In genomic region chr11:24208951-24209351, GRCm38 (mm10) we compare ENCODE assay signal across 15 mouse cellular contexts.
DNase-seq lines count a peak whose midpoint lies in the region; ATAC-seq and TF ChIP-seq lines count a peak whose summit lies in the region.
"Had no signal": no experiment of that assay in that cellular context is flagged by ENCODE, and none has a peak within 500 bp of the region (broad histone marks: within the 10 kb centered on the region; RNA-seq: fewer than 3 reads in every experiment).

No protein-coding gene starts in this region.

- ATAC-seq in hindbrain, postnatal 0 days = peak; percentile 12; the same call in 1 of the 2 replicates
- ATAC-seq in hindbrain, embryonic 12.5 days (ENCODE audit: low FRiP score) = no peak
- 0 out of 2 replicates have a peak, but pooled peaks have one; percentile 42 for ATAC-seq in midbrain, embryonic 11.5 days (ENCODE audit: low FRiP score)
- no peak for ATAC-seq in midbrain, postnatal 0 days (ENCODE audit: low FRiP score)
- peak; percentile 91 for ATAC-seq in intestine, embryonic 16.5 days
- ATAC-seq: forebrain, embryonic 13.5 days had no signal

- no peak overlapping the region for H3K27ac ChIP-seq in hindbrain, postnatal 0 days
- H3K27ac ChIP-seq in hindbrain, embryonic 12.5 days = no peak overlapping the region
- H3K27ac ChIP-seq in midbrain, embryonic 11.5 days (ENCODE audit: low read depth, low read length) = no peak overlapping the region
- no peak overlapping the region for H3K27ac ChIP-seq in midbrain, postnatal 0 days (ENCODE audit: low read depth, low read length)
- no peak overlapping the region for H3K27ac ChIP-seq in intestine, embryonic 16.5 days (ENCODE audit: low read length)
- H3K27ac ChIP-seq in left cerebral cortex, adult 2 months = no peak overlapping the region
- no peak overlapping the region for H3K27ac ChIP-seq in thymus, adult 2 months (ENCODE audit: control insufficient read depth, insufficient read depth, low read length)
- H3K27ac ChIP-seq: embryonic facial prominence, embryonic 15.5 days; forebrain, embryonic 13.5 days; limb, embryonic 13.5 days had no signal

- H3K4me2 ChIP-seq in hindbrain, postnatal 0 days (ENCODE audit: low read depth, low read length) = no peak overlapping the region
- H3K4me2 ChIP-seq in hindbrain, embryonic 12.5 days (replicated peaks) = no peak overlapping the region
- H3K4me2 ChIP-seq in midbrain, embryonic 11.5 days = no peak overlapping the region
- no peak overlapping the region for H3K4me2 ChIP-seq in midbrain, postnatal 0 days (ENCODE audit: low read depth, low read length, poor library complexity, severe bottlenecking)
- no peak overlapping the region for H3K4me2 ChIP-seq in intestine, embryonic 16.5 days (ENCODE audit: low read depth, low read length)
- H3K4me2 ChIP-seq: embryonic facial prominence, embryonic 15.5 days; forebrain, embryonic 13.5 days; limb, embryonic 13.5 days had no signal

- WGBS in hindbrain, postnatal 0 days = 49% methylated on average over 6 of the region's 6 CpGs
- WGBS in hindbrain, embryonic 12.5 days = 59% methylated on average over 6 of the region's 6 CpGs
- 53% methylated on average over 6 of the region's 6 CpGs for WGBS in midbrain, embryonic 11.5 days
- 65% methylated on average over 6 of the region's 6 CpGs for WGBS in midbrain, postnatal 0 days
- 34% methylated on average over 6 of the region's 6 CpGs for WGBS in intestine, embryonic 16.5 days
- 88% methylated on average over 6 of the region's 6 CpGs for WGBS in thymus, adult 2 months

- H3K9me3 ChIP-seq in hindbrain, postnatal 0 days (ENCODE audit: low read length) = no peaks in the 10 kb centered on the region
- no peaks in the 10 kb centered on the region for H3K9me3 ChIP-seq in hindbrain, embryonic 12.5 days (replicated peaks)
- no peaks in the 10 kb centered on the region for H3K9me3 ChIP-seq in midbrain, embryonic 11.5 days (ENCODE audit: control insufficient read depth, low read length)
- no peaks in the 10 kb centered on the region for H3K9me3 ChIP-seq in midbrain, postnatal 0 days (ENCODE audit: low read length)
- no peaks in the 10 kb centered on the region for H3K9me3 ChIP-seq in intestine, embryonic 16.5 days (ENCODE audit: control insufficient read depth, low read length)
- H3K9me3 ChIP-seq: embryonic facial prominence, embryonic 15.5 days; forebrain, embryonic 13.5 days; limb, embryonic 13.5 days had no signal

- no peak overlapping the region for H3K4me3 ChIP-seq in hindbrain, postnatal 0 days (ENCODE audit: low read length)
- no peak overlapping the region for H3K4me3 ChIP-seq in hindbrain, embryonic 12.5 days
- H3K4me3 ChIP-seq in midbrain, embryonic 11.5 days (ENCODE audit: low read depth, low read length) = no peak overlapping the region
- H3K4me3 ChIP-seq in midbrain, postnatal 0 days (ENCODE audit: low read depth, low read length) = no peak overlapping the region
- no peak overlapping the region for H3K4me3 ChIP-seq in intestine, embryonic 16.5 days (ENCODE audit: low read length)
- H3K4me3 ChIP-seq in left cerebral cortex, adult 2 months = no peak overlapping the region
- H3K4me3 ChIP-seq in thymus, adult 2 months (ENCODE audit: control insufficient read depth, insufficient read depth, low read length) = no peak overlapping the region
- H3K4me3 ChIP-seq: embryonic facial prominence, embryonic 15.5 days; forebrain, embryonic 13.5 days; limb, embryonic 13.5 days had no signal

- intact Hi-C loops in left cerebral cortex, adult 2 months (cut with DNase I) = no loop called here

- no peaks in the 10 kb centered on the region for H3K36me3 ChIP-seq in hindbrain, postnatal 0 days (ENCODE audit: insufficient read depth, low read length)
- no peaks in the 10 kb centered on the region for H3K36me3 ChIP-seq in hindbrain, embryonic 12.5 days
- no peaks in the 10 kb centered on the region for H3K36me3 ChIP-seq in midbrain, embryonic 11.5 days (ENCODE audit: control insufficient read depth, insufficient read depth, low read length)
- no peaks in the 10 kb centered on the region for H3K36me3 ChIP-seq in midbrain, postnatal 0 days (ENCODE audit: insufficient read depth, low read length)
- no peaks in the 10 kb centered on the region for H3K36me3 ChIP-seq in intestine, embryonic 16.5 days (ENCODE audit: control insufficient read depth, insufficient read depth, low read length)
- no peaks in the 10 kb centered on the region for H3K36me3 ChIP-seq in thymus, adult 2 months (ENCODE audit: control insufficient read depth, insufficient read depth, low read length)
- H3K36me3 ChIP-seq: embryonic facial prominence, embryonic 15.5 days; limb, embryonic 13.5 days had no signal

- no peak for DNase-seq in hindbrain, postnatal 0 days (ENCODE audit: low spot score)
- peak; percentile 82 for DNase-seq in midbrain, embryonic 11.5 days (ENCODE audit: low spot score, missing footprints)
- DNase-seq in midbrain, postnatal 0 days (ENCODE audit: low spot score) = no peak
- DNase-seq in left cerebral cortex, adult 2 months (ENCODE audit: extremely low spot score in 1 of 2, low spot score in 2 of 2) = no peak
- no peak for DNase-seq in thymus, adult 2 months
- DNase-seq: adrenal gland, adult 2 months; cerebellum, postnatal 10 days; kidney, adult 18-20 months; right cerebral cortex, postnatal 14 days; thymus, postnatal 14 days had no signal

- H3K9ac ChIP-seq in hindbrain, postnatal 0 days (replicated peaks; ENCODE audit: low read length) = no peak overlapping the region
- H3K9ac ChIP-seq in hindbrain, embryonic 12.5 days = no peak overlapping the region
- H3K9ac ChIP-seq in midbrain, embryonic 11.5 days (ENCODE audit: low read length) = no peak overlapping the region
- H3K9ac ChIP-seq in midbrain, postnatal 0 days (replicated peaks; ENCODE audit: low read length, poor library complexity, severe bottlenecking) = no peak overlapping the region
- no peak overlapping the region; the same call in 1 of the 2 replicates for H3K9ac ChIP-seq in intestine, embryonic 16.5 days (ENCODE audit: low read depth, low read length)
- H3K9ac ChIP-seq: embryonic facial prominence, embryonic 15.5 days; forebrain, embryonic 13.5 days; limb, embryonic 13.5 days had no signal

- TF ChIP-seq CTCF in hindbrain, postnatal 0 days (IDR thresholded peaks at IDR 0.05; ENCODE audit: low read depth) = no peak
- TF ChIP-seq CTCF in midbrain, postnatal 0 days (IDR thresholded peaks at IDR 0.05) = no peak
- no peak for TF ChIP-seq CTCF in left cerebral cortex, adult 2 months (IDR thresholded peaks at IDR 0.05)
- TF ChIP-seq CTCF in thymus, adult 2 months (IDR thresholded peaks at IDR 0.05; ENCODE audit: borderline replicate concordance, control insufficient read depth, extremely low read depth, insufficient read depth, low read length, poor library complexity) = no peak

- no peaks in the 10 kb centered on the region for H3K4me1 ChIP-seq in hindbrain, postnatal 0 days (ENCODE audit: insufficient read depth, low read length)
- peaks cover 12% of the 10 kb centered on the region for H3K4me1 ChIP-seq in hindbrain, embryonic 12.5 days
- H3K4me1 ChIP-seq in midbrain, embryonic 11.5 days (ENCODE audit: control insufficient read depth, insufficient read depth, low read length) = no peaks in the 10 kb centered on the region
- no peaks in the 10 kb centered on the region for H3K4me1 ChIP-seq in midbrain, postnatal 0 days (ENCODE audit: insufficient read depth, low read length)
- peaks cover 13% of the 10 kb centered on the region for H3K4me1 ChIP-seq in intestine, embryonic 16.5 days (ENCODE audit: control insufficient read depth, insufficient read depth, low read length)
- no peaks in the 10 kb centered on the region for H3K4me1 ChIP-seq in thymus, adult 2 months (replicated peaks; ENCODE audit: control insufficient read depth, insufficient read depth, low read length)
- H3K4me1 ChIP-seq: embryonic facial prominence, embryonic 15.5 days had no signal

- TF ChIP-seq POLR2A in thymus, adult 2 months (IDR thresholded peaks at IDR 0.05; ENCODE audit: control insufficient read depth, extremely low read depth, insufficient read depth, low read length, poor library complexity) = no peak

- H3K27me3 ChIP-seq in hindbrain, postnatal 0 days (ENCODE audit: insufficient read depth, low read length) = no peaks in the 10 kb centered on the region
- H3K27me3 ChIP-seq in hindbrain, embryonic 12.5 days = peaks cover 3% of the 10 kb centered on the region; the same call in 1 of the 2 replicates
- no peaks in the 10 kb centered on the region for H3K27me3 ChIP-seq in midbrain, embryonic 11.5 days (ENCODE audit: control insufficient read depth, insufficient read depth, low read length)
- H3K27me3 ChIP-seq in midbrain, postnatal 0 days (ENCODE audit: insufficient read depth, low read length) = no peaks in the 10 kb centered on the region
- no peaks in the 10 kb centered on the region for H3K27me3 ChIP-seq in intestine, embryonic 16.5 days (replicated peaks; ENCODE audit: control insufficient read depth, insufficient read depth, low read length)
- no peaks in the 10 kb centered on the region for H3K27me3 ChIP-seq in thymus, adult 2 months (ENCODE audit: control insufficient read depth, insufficient read depth, low read length)
- H3K27me3 ChIP-seq: embryonic facial prominence, embryonic 15.5 days; forebrain, embryonic 13.5 days; limb, embryonic 13.5 days had no signal

Comparison
In these comparisons a context has a peak if more than half of its experiments do, and no peak if none do; other contexts are left out.
1. ATAC-seq: peak in hindbrain, postnatal 0 days (single experiment), midbrain, embryonic 11.5 days (single experiment) and intestine, embryonic 16.5 days (single experiment); none in hindbrain, embryonic 12.5 days (single experiment) and midbrain, postnatal 0 days (single experiment).